Mouse (Mus musculus) liver, embryonic 13.5 days (tissue): Measurements from ENCODE around the gene Plpp4. TPM values are rescaled to one million over a fixed set of nuclear protein-coding genes. Genes with fewer than 3 reads are reported as not detected.

ENCODE experiments used
- ATAC-seq: fragments of 200-750 bp; cut with Nextera tagmentation; 2 replicates; pipeline ENCODE4 v1.8.0; 2017; ENCODE audit warnings: low read depth, mild to moderate bottlenecking, moderate number of reproducible peaks, moderate library complexity
- DNase-seq: peaks from one replicate; pipeline ENCODE4 v3.0.0; 2022
- H3K27ac ChIP-seq: fragments of 300-500 bp; sonication (generic); 2 replicates; pipeline ENCODE4 v1.5.1; 2015; ENCODE audit warnings: moderate library complexity, mild to moderate bottlenecking, inconsistent platforms
- H3K27me3 ChIP-seq: fragments of 300-500 bp; sonication (generic); 2 replicates; pipeline ENCODE4 v1.6.1; 2015; ENCODE audit warnings: mild to moderate bottlenecking, inconsistent platforms
- H3K36me3 ChIP-seq: fragments of 300-500 bp; sonication (generic); 2 replicates; pipeline ENCODE4 v1.6.1; 2015; ENCODE audit warnings: mild to moderate bottlenecking, inconsistent platforms
- H3K4me1 ChIP-seq: fragments of 300-500 bp; sonication (generic); replicated peaks from 2 replicates; pipeline ENCODE4 v1.6.1; 2015; ENCODE audit warnings: inconsistent platforms
- H3K4me2 ChIP-seq: fragments of 300-500 bp; sonication (generic); 2 replicates; pipeline ENCODE4 v1.6.1; 2015; ENCODE audit warnings: inconsistent platforms, mild to moderate bottlenecking, moderate library complexity
- H3K4me3 ChIP-seq: fragments of 300-500 bp; sonication (generic); replicated peaks from 2 replicates; pipeline ENCODE4 v1.5.1; 2015; ENCODE audit warnings: mild to moderate bottlenecking, inconsistent platforms
- H3K9ac ChIP-seq: fragments of 300-500 bp; sonication (generic); 2 replicates; pipeline ENCODE4 v1.6.1; 2015; ENCODE audit warnings: mild to moderate bottlenecking, inconsistent platforms
- H3K9me3 ChIP-seq: fragments of 300-500 bp; sonication (generic); replicated peaks from 2 replicates; pipeline ENCODE4 v1.6.1; 2016; ENCODE audit warnings: inconsistent platforms
- WGBS: fragments of 180-500 bp; shearing (Covaris S2); methylation state at CpG from one replicate; pipeline ENCODE4 v1.1.7; 2015; ENCODE audit not compliant: insufficient replicate concordance; 5-methylcytosine and 5-hydroxymethylcytosine counted together
- polyA plus RNA-seq: library from polyadenylated mRNA; unstranded; fragments of >200 nt; fragmentation: Nextera tagmentation; extraction: Ambion mirVana; gene quantifications from 2 replicates; pipeline ENCODE4 v1.2.1, GENCODE M21; 2015

Gene Plpp4
- polyA plus RNA-seq, 1 experiment from 2014 or later: 0.10 TPM

DNA sequence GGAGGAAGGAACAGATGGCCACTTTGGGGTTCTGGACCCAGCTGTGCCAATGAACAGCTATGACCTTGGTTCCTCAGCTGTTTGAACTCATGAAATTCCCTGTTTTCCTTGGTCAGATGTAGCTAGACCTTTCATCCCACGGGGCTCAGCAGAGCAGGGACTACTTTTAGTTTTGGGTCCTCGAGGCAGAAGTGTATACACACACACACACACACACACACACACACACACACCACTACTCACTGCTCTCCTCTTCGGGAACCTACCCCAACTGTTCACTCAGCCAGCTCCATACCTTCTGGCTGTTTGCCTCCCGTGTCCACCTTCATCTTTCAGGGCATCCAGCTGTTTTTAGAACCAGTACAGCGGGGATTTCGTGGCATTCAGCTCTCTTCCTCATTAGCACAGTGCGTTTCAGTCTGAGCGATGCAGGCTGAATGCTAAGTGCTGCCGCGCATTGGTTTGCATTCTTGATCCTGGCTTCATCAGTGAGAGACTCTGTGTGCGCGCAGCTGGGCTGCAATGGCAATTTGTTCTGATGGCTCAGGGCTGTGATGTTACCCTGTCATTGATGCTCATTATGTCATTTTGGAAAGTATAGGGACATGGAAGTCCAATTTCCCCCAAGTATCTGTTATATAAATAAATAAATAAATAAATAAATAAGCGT is 146.0 kb downstream of the Plpp4 start:
- no peaks in the 10 kb centered on the region for H3K9me3 ChIP-seq
- no peak overlapping the region for H3K4me2 ChIP-seq
- no peak overlapping the region for H3K4me3 ChIP-seq
- no peak overlapping the region for H3K27ac ChIP-seq
- H3K4me1 ChIP-seq: no peaks in the 10 kb centered on the region
- ATAC-seq: no peak
- H3K36me3 ChIP-seq: no peaks in the 10 kb centered on the region
- 73% methylated on average over 13 of the region's 13 CpGs for WGBS
- H3K27me3 ChIP-seq: no peaks in the 10 kb centered on the region
- H3K9ac ChIP-seq: no peak overlapping the region
- DNase-seq: no peak

DNA sequence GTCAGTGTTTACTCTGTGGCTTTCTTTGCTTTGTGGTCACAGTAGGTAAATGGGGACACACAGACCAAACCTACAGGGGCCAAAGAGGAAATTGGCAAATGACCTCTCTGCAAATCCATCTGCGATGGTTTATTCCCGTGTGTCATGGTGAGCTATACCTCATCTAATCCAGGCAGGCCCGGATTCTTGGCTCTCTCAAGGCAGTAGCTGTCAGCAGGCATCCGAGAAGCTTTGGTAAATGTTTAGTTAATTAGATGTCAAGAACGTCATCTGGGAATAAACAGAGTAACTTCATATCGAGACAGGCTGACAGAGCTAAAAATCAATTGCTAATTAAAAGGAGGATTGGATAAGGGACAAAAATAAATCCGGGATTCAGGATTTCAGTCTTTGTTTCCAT is 149.2 kb downstream of the Plpp4 start:
- Histone ChIP-seq H3K9me3 (no peaks in the 10 kb centered on the region), H3K36me3 (no peaks in the 10 kb centered on the region), H3K4me3 (no peak overlapping the region), H3K27me3 (no peaks in the 10 kb centered on the region), H3K9ac (no peak overlapping the region), H3K4me1 (no peaks in the 10 kb centered on the region), H3K27ac (no peak overlapping the region), H3K4me2 (no peak overlapping the region)
- ATAC-seq (no peak), DNase-seq (no peak)
- 58% methylated on average over 7 of the region's 7 CpGs for WGBS

DNA sequence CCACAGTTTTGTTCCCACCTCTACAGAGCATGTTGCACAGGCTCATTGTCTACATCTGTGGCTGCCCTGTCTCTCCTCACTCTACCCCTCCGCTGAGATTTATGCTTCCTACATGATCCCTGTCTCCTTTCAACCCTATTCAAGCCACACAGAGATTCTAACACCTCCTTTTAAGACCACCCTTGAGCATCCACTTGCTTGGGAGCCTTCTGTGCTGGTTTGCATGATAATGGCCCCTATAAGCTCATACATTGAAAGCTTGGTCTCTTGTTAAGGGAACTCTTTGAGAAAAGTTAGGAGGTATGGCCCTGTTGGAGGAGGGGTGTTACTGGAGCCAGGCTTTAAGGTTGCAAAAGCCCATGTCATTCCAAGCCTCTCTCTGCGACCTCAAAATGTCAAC is 155.9 kb downstream of the Plpp4 start:
- Histone ChIP-seq H3K27ac (no peak overlapping the region), H3K9ac (no peak overlapping the region), H3K36me3 (no peaks in the 10 kb centered on the region), H3K9me3 (no peaks in the 10 kb centered on the region), H3K4me3 (no peak overlapping the region), H3K4me2 (no peak overlapping the region), H3K27me3 (no peaks in the 10 kb centered on the region), H3K4me1 (no peaks in the 10 kb centered on the region)
- no peak for ATAC-seq
- no peak for DNase-seq
- WGBS: 35% methylated on average over 2 of the region's 2 CpGs

DNA sequence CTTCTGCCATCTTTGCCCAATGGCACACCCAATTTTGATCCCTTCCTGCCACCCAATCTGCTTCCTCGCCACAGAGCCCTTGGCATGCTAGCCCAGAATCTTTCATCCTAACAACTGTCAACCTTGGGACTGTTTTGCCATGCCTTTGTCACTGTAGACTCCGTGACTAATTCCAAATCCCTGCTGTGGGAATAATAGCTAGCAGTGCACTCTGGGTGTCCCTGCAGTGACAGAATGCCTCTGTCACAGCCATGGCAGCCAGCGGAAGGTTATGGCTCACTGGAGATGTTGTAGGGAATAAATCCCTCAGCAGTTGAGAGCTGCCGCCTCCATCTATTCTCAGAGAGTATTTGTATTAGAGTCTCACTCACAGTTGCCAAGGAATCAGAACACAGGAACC is 158.3 kb downstream of the Plpp4 start:
- WGBS: 54% methylated on average over 4 of the region's 4 CpGs
- no peak overlapping the region for H3K4me3 ChIP-seq
- DNase-seq: no peak
- no peak for ATAC-seq
- H3K4me2 ChIP-seq: no peak overlapping the region
- no peaks in the 10 kb centered on the region for H3K36me3 ChIP-seq
- H3K4me1 ChIP-seq: no peaks in the 10 kb centered on the region
- no peaks in the 10 kb centered on the region for H3K27me3 ChIP-seq
- no peak overlapping the region for H3K27ac ChIP-seq
- no peaks in the 10 kb centered on the region for H3K9me3 ChIP-seq
- no peak overlapping the region for H3K9ac ChIP-seq

- ATAC-seq (no peak), DNase-seq (no peak)
- no peaks in the 10 kb centered on the region for H3K27me3 ChIP-seq
- H3K27ac ChIP-seq: no peak overlapping the region
- no peaks in the 10 kb centered on the region for H3K36me3 ChIP-seq
- no peaks in the 10 kb centered on the region for H3K9me3 ChIP-seq
- 23% methylated on average over 1 of the region's 1 CpGs for WGBS
- H3K4me3 ChIP-seq: no peak overlapping the region
- no peak overlapping the region for H3K9ac ChIP-seq
- no peak overlapping the region for H3K4me2 ChIP-seq
- no peaks in the 10 kb centered on the region for H3K4me1 ChIP-seq
These were observed 164.3 kb downstream of the Plpp4 start for GRCm38 (mm10) chr7:129421181-129421580.

DNA sequence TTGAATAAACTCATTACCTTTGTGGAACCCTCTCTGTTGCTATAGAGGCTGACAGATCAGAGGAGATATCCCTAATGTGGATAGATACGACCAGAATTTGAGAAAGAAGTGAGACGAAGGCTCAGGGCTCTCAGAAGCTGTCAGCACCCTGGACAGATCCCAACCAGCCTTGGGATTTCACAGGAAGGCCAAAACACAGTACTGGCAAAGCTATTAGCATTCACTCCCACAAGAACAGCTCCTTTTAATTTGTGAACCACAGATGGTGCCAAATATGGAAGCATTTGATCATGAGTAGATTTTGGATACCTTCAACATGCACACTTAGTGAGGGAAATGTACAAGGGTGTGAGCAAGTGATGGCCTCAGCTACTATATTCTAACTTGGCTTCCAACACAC is 168.7 kb downstream of the Plpp4 start:
- DNase-seq: no peak
- no peak overlapping the region for H3K4me2 ChIP-seq

GRCm38 (mm10) chr7:129428794-129429193 is 172.0 kb downstream of the Plpp4 start:
- H3K27ac ChIP-seq: no peak overlapping the region
- ATAC-seq: no peak
- no peaks in the 10 kb centered on the region for H3K4me1 ChIP-seq
- H3K4me2 ChIP-seq: no peak overlapping the region
- WGBS: 34% methylated on average over 4 of the region's 4 CpGs
- DNase-seq: no peak
- H3K4me3 ChIP-seq: no peak overlapping the region
- H3K36me3 ChIP-seq: no peaks in the 10 kb centered on the region
- H3K9ac ChIP-seq: no peak overlapping the region
- H3K27me3 ChIP-seq: no peaks in the 10 kb centered on the region
- peaks cover 10% of the 10 kb centered on the region; the same call in 1 of the 2 replicates for H3K9me3 ChIP-seq

More for the DNA sequence above, 168.7 kb downstream of the Plpp4 start:
- no peak overlapping the region for H3K4me3 ChIP-seq
- no peaks in the 10 kb centered on the region for H3K4me1 ChIP-seq
- H3K9ac ChIP-seq: no peak overlapping the region
- H3K9me3 ChIP-seq: 0 out of 2 replicates have a peak, but pooled peaks cover 4% of the 10 kb centered on the region
- 24% methylated on average over 2 of the region's 2 CpGs for WGBS
- no peaks in the 10 kb centered on the region for H3K27me3 ChIP-seq
- no peak overlapping the region for H3K27ac ChIP-seq
- no peak for ATAC-seq
- H3K36me3 ChIP-seq: no peaks in the 10 kb centered on the region

DNA sequence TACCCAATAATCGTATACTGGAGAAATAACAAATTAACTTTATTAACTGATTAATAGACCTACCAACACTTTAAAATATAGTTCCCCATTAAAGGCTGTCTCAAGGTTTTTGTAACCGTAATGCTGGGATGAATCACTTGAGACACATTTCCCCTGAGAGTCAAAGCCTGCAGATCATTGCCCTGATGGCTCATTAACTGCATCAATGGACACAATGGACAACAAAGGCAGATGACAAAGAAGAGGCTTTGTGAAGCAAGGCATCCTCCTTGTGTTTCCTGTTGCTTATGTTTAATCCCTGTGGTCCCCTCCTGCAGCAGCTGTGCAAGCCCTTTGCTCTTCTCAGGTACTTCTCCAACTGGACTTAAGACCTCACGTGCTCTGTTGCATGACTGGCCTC is 173.1 kb downstream of the Plpp4 start:
- no peaks in the 10 kb centered on the region for H3K27me3 ChIP-seq
- no peak overlapping the region for H3K27ac ChIP-seq
- ATAC-seq (no peak), DNase-seq (no peak)
- no peak overlapping the region for H3K9ac ChIP-seq
- no peak overlapping the region for H3K4me3 ChIP-seq
- H3K4me1 ChIP-seq: no peaks in the 10 kb centered on the region
- H3K9me3 ChIP-seq: peaks cover 10% of the 10 kb centered on the region; the same call in 1 of the 2 replicates
- H3K36me3 ChIP-seq: no peaks in the 10 kb centered on the region
- 60% methylated on average over 3 of the region's 3 CpGs for WGBS
- H3K4me2 ChIP-seq: no peak overlapping the region
